Mouse (Mus musculus): ENCODE measurements around the gene Vmn1r120. TPM values are rescaled to one million over a fixed set of nuclear protein-coding genes. Genes with fewer than 3 reads are reported as not detected.

Gene Vmn1r120
- total RNA-seq (2023) = not detected in 2 replicates

DNA sequence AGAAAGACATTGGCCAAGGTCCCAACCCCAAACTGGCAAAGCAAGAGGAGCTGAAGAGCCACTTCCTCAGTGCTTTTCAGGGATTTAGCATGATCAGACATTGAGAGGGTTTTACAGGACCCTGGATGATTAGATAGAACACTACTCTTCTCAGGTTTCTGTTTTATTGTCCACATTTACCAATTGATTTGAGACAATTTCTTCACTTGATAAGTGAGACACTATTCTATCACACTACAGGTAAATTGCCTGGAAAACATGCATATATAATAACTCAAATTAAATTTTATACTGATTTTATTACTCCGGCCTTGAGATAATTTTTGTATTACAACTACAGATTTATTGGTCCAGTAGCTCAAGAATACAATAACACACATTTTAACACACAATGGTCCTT, at the start of gene Vmn1r120:
Gene Vmn1r120, minus strand, starts transcription at position 101 of the 400 bp plus-strand sequence.

DNA sequence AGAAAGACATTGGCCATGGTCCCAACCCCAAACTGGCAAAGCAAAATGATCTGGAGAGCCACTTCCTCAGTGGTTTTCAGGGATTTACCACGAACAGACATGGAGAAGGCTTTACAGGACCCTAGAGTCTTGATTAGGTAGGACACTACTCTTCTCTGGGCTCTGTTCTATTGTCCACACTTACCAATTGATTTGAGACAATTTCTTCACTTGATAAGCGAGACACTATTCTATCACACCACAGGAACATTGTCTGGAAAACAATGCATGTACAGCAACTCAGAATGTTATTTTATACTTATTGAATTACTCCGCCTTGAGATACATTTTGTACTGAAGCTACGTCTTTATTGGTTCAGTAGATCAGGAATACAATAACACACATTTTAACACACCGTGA, 44.8 kb upstream of the Vmn1r120 start, which contains the start of gene Vmn1r121:
Gene Vmn1r121, minus strand, starts transcription at position 101 of the 400 bp plus-strand sequence.

DNA sequence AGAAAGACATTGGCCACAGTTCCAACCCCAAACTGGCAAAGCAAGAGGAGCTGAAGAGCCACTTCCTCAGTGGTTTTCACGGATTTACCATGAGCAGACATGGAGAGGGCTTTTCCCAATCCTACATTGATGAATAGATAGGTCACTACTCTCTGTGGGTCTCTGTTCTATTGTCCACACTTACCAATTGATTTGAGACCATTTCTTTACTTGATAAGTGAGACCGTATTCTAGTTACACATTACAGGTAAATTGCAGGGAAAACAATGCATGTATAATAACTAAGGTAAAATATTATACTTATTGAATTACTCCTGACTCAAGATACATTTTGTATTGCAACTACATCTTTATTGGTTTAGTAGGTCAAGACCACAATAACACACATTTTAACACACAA, 41.2 kb downstream of the Vmn1r120 start, which contains the start of gene Vmn1r119:
Gene Vmn1r119, minus strand, starts transcription at position 101 of the 400 bp plus-strand sequence.

Other genes with a start within 250 kb of the Vmn1r120 start
- gene Vmn1r114, start 241.6 kb downstream of the Vmn1r120 start, total RNA-seq (2023) = not detected in 2 replicates
- gene Vmn1r115, start 208.8 kb downstream of the Vmn1r120 start, total RNA-seq (2023) = not detected in 2 replicates
- not detected in 2 replicates for gene Vmn1r116, start 181.5 kb downstream of the Vmn1r120 start, total RNA-seq (2023)
- gene Vmn1r117, start 169.7 kb downstream of the Vmn1r120 start, total RNA-seq (2023) = not detected in 2 replicates
- not detected in 2 replicates for gene Vmn1r118, start 141.4 kb downstream of the Vmn1r120 start, total RNA-seq (2023)
- gene Vmn1r119, start 41.3 kb downstream of the Vmn1r120 start, total RNA-seq (2023) = not detected in 2 replicates
- gene Vmn1r121, start 44.7 kb upstream of the Vmn1r120 start, total RNA-seq (2023) = not detected in 2 replicates
- not detected in 2 replicates for gene Vmn1r122, start 80.3 kb upstream of the Vmn1r120 start, total RNA-seq (2023)
- gene Vmn1r123, start 108.4 kb upstream of the Vmn1r120 start, total RNA-seq (2023) = not detected in 2 replicates
- gene Gm5157, start 136.6 kb upstream of the Vmn1r120 start, total RNA-seq (2023) = not detected in 2 replicates
- not detected in 2 replicates for gene Vmn1r124, start 206.8 kb upstream of the Vmn1r120 start, total RNA-seq (2023)
- not detected in 2 replicates for gene Vmn1r125, start 218.4 kb upstream of the Vmn1r120 start, total RNA-seq (2023)
- not detected in 2 replicates for gene Vmn1r126, start 247.7 kb upstream of the Vmn1r120 start, total RNA-seq (2023)